Mouse (Mus musculus) heart, embryonic 10.5 days (tissue): ENCODE measurements around the gene Arap2. TPM values are rescaled to one million over a fixed set of nuclear protein-coding genes. Genes with fewer than 3 reads are reported as not detected.

Experiments used
- DNase-seq: peaks from one replicate; pipeline ENCODE4 v3.0.0-alpha.2; 2017; ENCODE audit warnings: low spot score
- H3K27ac ChIP-seq: fragments of 300-500 bp; sonication (generic); 2 replicates; pipeline ENCODE4 v1.5.1; 2016; ENCODE audit warnings: mild to moderate bottlenecking
- H3K27me3 ChIP-seq: fragments of 300-500 bp; sonication (generic); 2 replicates; pipeline ENCODE4 v1.6.1; 2016; ENCODE audit warnings: mild to moderate bottlenecking; ENCODE audit not compliant: poor library complexity, insufficient read depth, severe bottlenecking
- H3K36me3 ChIP-seq: fragments of 300-500 bp; sonication (generic); 2 replicates; pipeline ENCODE4 v1.6.1; 2016; ENCODE audit warnings: mild to moderate bottlenecking, moderate library complexity
- H3K4me1 ChIP-seq: fragments of 300-500 bp; sonication (generic); 2 replicates; pipeline ENCODE4 v1.6.1; 2016; ENCODE audit warnings: mild to moderate bottlenecking
- H3K4me3 ChIP-seq: fragments of 300-500 bp; sonication (generic); 2 replicates; pipeline ENCODE4 v1.5.1; 2016; ENCODE audit warnings: mild to moderate bottlenecking, moderate library complexity
- H3K9me3 ChIP-seq: fragments of 300-500 bp; sonication (generic); 2 replicates; pipeline ENCODE4 v1.6.1; 2016; ENCODE audit warnings: mild to moderate bottlenecking, moderate library complexity
- WGBS: fragments of 180-500 bp; shearing (Covaris S2); methylation state at CpG from one replicate; pipeline ENCODE4 v1.1.7; 2016; 5-methylcytosine and 5-hydroxymethylcytosine counted together
- polyA plus RNA-seq: library from polyadenylated mRNA; unstranded; fragments of >200 nt; fragmentation: Nextera tagmentation; extraction: Ambion mirVana; gene quantifications from 2 replicates; pipeline ENCODE4 v1.2.1, GENCODE M21; 2016

The Arap2 gene
- polyA plus RNA-seq: 2.9 TPM in 2 replicates

- Histone ChIP-seq H3K9me3 (no peaks in the 10 kb centered on the region), H3K36me3 (no peaks in the 10 kb centered on the region), H3K27me3 (0 out of 2 replicates have a peak, but pooled peaks cover 3% of the 10 kb centered on the region), H3K4me3 (peak within 1 kb of the TSS; percentile 77), H3K4me1 (peaks cover 13% of the 10 kb centered on the region; the same call in 1 of the 2 replicates), H3K27ac (peak within 1 kb of the TSS; percentile 85)
- DNase-seq: no peak
- WGBS: 3% methylated on average over 106 of the region's 106 CpGs
These were observed at the start of gene Arap2 for GRCm38 (mm10) chr5:62765784-62766701. TSS of gene Arap2 (minus strand) at chr5:62766159.

- Histone ChIP-seq H3K4me1 (no peaks in the 10 kb centered on the region), H3K27ac (no peak overlapping the region), H3K36me3 (no peaks in the 10 kb centered on the region), H3K4me3 (no peak overlapping the region), H3K9me3 (no peaks in the 10 kb centered on the region), H3K27me3 (no peaks in the 10 kb centered on the region)
- 72% methylated on average over 1 of the region's 1 CpGs for WGBS
- no peak for DNase-seq
These were observed 49.8 kb upstream of the Arap2 start for GRCm38 (mm10) chr5:62815741-62816140.

GRCm38 (mm10) chr5:62814072-62814414 is 48.1 kb upstream of the Arap2 start:
- Histone ChIP-seq H3K4me1 (no peaks in the 10 kb centered on the region), H3K36me3 (no peaks in the 10 kb centered on the region), H3K27me3 (no peaks in the 10 kb centered on the region), H3K9me3 (no peaks in the 10 kb centered on the region), H3K27ac (no peak overlapping the region), H3K4me3 (no peak overlapping the region)
- DNase-seq: no peak
- WGBS: 57% methylated on average over 1 of the region's 1 CpGs

GRCm38 (mm10) chr5:62813402-62814071 is 47.6 kb upstream of the Arap2 start, which contains the start of gene Dthd1:
TSS of gene Dthd1 (plus strand) at chr5:62813823.
- Histone ChIP-seq H3K4me1 (no peaks in the 10 kb centered on the region), H3K9me3 (no peaks in the 10 kb centered on the region), H3K27me3 (no peaks in the 10 kb centered on the region), H3K4me3 (no peak within 1 kb of the TSS), H3K36me3 (no peaks in the 10 kb centered on the region), H3K27ac (no peak within 1 kb of the TSS)
- no peak for DNase-seq
- 84% methylated on average over 6 of the region's 6 CpGs for WGBS

- no peak overlapping the region for H3K27ac ChIP-seq
- H3K4me3 ChIP-seq: no peak overlapping the region
- H3K4me1 ChIP-seq: no peaks in the 10 kb centered on the region
- no peaks in the 10 kb centered on the region for H3K36me3 ChIP-seq
- no peaks in the 10 kb centered on the region for H3K27me3 ChIP-seq
- DNase-seq: no peak
- 65% methylated on average over 1 of the region's 1 CpGs for WGBS
- no peaks in the 10 kb centered on the region for H3K9me3 ChIP-seq
These were observed 26.8 kb upstream of the Arap2 start for GRCm38 (mm10) chr5:62792776-62793175.

GRCm38 (mm10) chr5:62790921-62791564 is 25.1 kb upstream of the Arap2 start:
- WGBS: 89% methylated on average over 5 of the region's 5 CpGs
- Histone ChIP-seq H3K4me3 (no peak overlapping the region), H3K9me3 (no peaks in the 10 kb centered on the region), H3K27me3 (no peaks in the 10 kb centered on the region), H3K36me3 (no peaks in the 10 kb centered on the region), H3K4me1 (no peaks in the 10 kb centered on the region), H3K27ac (no peak overlapping the region)
- no peak for DNase-seq

GRCm38 (mm10) chr5:62786809-62787208 is 20.9 kb upstream of the Arap2 start:
- WGBS: 85% methylated on average over 3 of the region's 3 CpGs

GRCm38 (mm10) chr5:62778682-62779081 is 12.7 kb upstream of the Arap2 start:
- H3K4me3 ChIP-seq: no peak overlapping the region
- no peaks in the 10 kb centered on the region for H3K9me3 ChIP-seq
- no peak overlapping the region for H3K27ac ChIP-seq
- no peaks in the 10 kb centered on the region for H3K4me1 ChIP-seq
- 82% methylated on average over 5 of the region's 5 CpGs for WGBS
- no peak for DNase-seq
- no peaks in the 10 kb centered on the region for H3K36me3 ChIP-seq
- no peaks in the 10 kb centered on the region for H3K27me3 ChIP-seq

More at GRCm38 (mm10) chr5:62786809-62787208, 20.9 kb upstream of the Arap2 start:
- no peaks in the 10 kb centered on the region for H3K27me3 ChIP-seq
- no peaks in the 10 kb centered on the region for H3K4me1 ChIP-seq
- no peak overlapping the region for H3K27ac ChIP-seq
- no peak overlapping the region for H3K4me3 ChIP-seq
- DNase-seq: no peak
- no peaks in the 10 kb centered on the region for H3K9me3 ChIP-seq
- H3K36me3 ChIP-seq: no peaks in the 10 kb centered on the region

GRCm38 (mm10) chr5:62777804-62778203 is 11.8 kb upstream of the Arap2 start:
- Histone ChIP-seq H3K4me3 (no peak overlapping the region), H3K4me1 (no peaks in the 10 kb centered on the region), H3K27ac (no peak overlapping the region), H3K9me3 (no peaks in the 10 kb centered on the region), H3K36me3 (no peaks in the 10 kb centered on the region), H3K27me3 (no peaks in the 10 kb centered on the region)
- 88% methylated on average over 8 of the region's 8 CpGs for WGBS
- no peak for DNase-seq

GRCm38 (mm10) chr5:62771775-62772599 is 6.0 kb upstream of the Arap2 start:
- Histone ChIP-seq H3K27ac (no peak overlapping the region), H3K4me3 (no peak overlapping the region), H3K27me3 (0 out of 2 replicates have a peak, but pooled peaks cover under 1% of the 10 kb centered on the region), H3K9me3 (no peaks in the 10 kb centered on the region), H3K4me1 (no peaks in the 10 kb centered on the region), H3K36me3 (no peaks in the 10 kb centered on the region)
- 82% methylated on average over 11 of the region's 11 CpGs for WGBS
- no peak for DNase-seq

- Histone ChIP-seq H3K9me3 (no peaks in the 10 kb centered on the region), H3K27me3 (0 out of 2 replicates have a peak, but pooled peaks cover 3% of the 10 kb centered on the region), H3K36me3 (no peaks in the 10 kb centered on the region), H3K4me1 (peaks cover 17% of the 10 kb centered on the region), H3K4me3 (peak overlapping the region; percentile 77), H3K27ac (peak overlapping the region; percentile 85)
- no peak for DNase-seq
- 19% methylated on average over 5 of the region's 5 CpGs for WGBS
These were observed 538 bp downstream of the Arap2 start for GRCm38 (mm10) chr5:62765459-62765783.

GRCm38 (mm10) chr5:62764161-62764560 is 1.8 kb downstream of the Arap2 start:
- Histone ChIP-seq H3K27me3 (0 out of 2 replicates have a peak, but pooled peaks cover 3% of the 10 kb centered on the region), H3K4me3 (no peak overlapping the region), H3K36me3 (no peaks in the 10 kb centered on the region), H3K9me3 (no peaks in the 10 kb centered on the region), H3K27ac (no peak overlapping the region), H3K4me1 (peaks cover 17% of the 10 kb centered on the region)
- 81% methylated on average over 5 of the region's 5 CpGs for WGBS
- DNase-seq: no peak
